In the genomic region with DNA sequence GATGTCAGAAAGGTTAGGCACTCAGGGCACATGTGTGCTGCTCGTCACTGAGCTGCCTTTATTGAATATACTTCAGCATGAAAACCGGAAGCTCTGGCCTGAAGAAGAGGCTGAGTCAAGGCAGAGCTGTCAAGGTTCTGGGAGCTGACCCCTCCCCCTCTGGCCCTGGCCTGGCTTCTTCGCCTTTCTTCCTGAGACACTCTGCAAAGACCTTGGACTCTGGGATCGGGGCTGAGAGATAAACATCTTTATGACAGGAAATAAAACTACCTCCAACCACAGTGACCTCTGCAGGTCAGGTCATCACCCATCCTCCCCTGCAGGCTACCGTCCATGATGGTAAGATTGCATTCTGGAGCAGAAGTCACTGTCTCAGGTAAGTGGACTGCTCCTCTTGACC, we compare ENCODE assay signal across 19 mouse cellular contexts. TPM values are rescaled to one million over a fixed set of nuclear protein-coding genes. Genes with fewer than 3 reads are reported as not detected.
A peak's percentile ranks its signal among the peaks of the same experiment; 100 is the strongest.
DNase-seq lines count a peak whose midpoint lies in the region; ATAC-seq lines count a peak whose summit lies in the region.
"Had no signal": no experiment of that assay in that cellular context is flagged by ENCODE, and none has a peak within 500 bp of the region (broad histone marks: within the 10 kb centered on the region; RNA-seq: fewer than 3 reads in every experiment).

No protein-coding gene starts in this region.

- no peaks in the 10 kb centered on the region for H3K27me3 ChIP-seq in hindbrain, embryonic 14.5 days (ENCODE audit: control insufficient read depth, insufficient read depth, low read length)
- H3K27me3 ChIP-seq: embryonic facial prominence, embryonic 15.5 days; limb, embryonic 13.5 days had no signal

- H3K9ac ChIP-seq in hindbrain, embryonic 14.5 days = no peak overlapping the region
- H3K9ac ChIP-seq: embryonic facial prominence, embryonic 15.5 days; limb, embryonic 13.5 days; liver, embryonic 13.5 days; lung, embryonic 14.5 days had no signal

- peak; percentile 18 to 65 for DNase-seq in adrenal gland, adult (ENCODE audit: inconsistent age in 2 of 2, low spot score in 1 of 2)
- DNase-seq in adrenal gland, postnatal 4 days (ENCODE audit: low spot score in 2 of 2) = no peak
- peak; percentile 59 for DNase-seq in MN1 (ENCODE audit: low spot score)
- peak; percentile 37 to 55 for DNase-seq in adrenal gland, postnatal 36 days
- no peak for DNase-seq in layer of hippocampus, adult 9-10 months (ENCODE audit: low spot score)
- no peak for DNase-seq in natural killer cell, adult 2 months (ENCODE audit: low spot score in 2 of 2)
- DNase-seq in hindbrain, embryonic 14.5 days (ENCODE audit: low spot score) = no peak
- DNase-seq: cerebellum, adult 2 months; heart, adult 18-20 months; heart, postnatal 36 days; liver, embryonic 13.5 days; lung, embryonic 14.5 days; lung, postnatal 36 days; thymus, postnatal 14 days had no signal

- ATAC-seq in monocyte, adult 5-6 weeks (replicated peaks; ENCODE audit: insufficient number of reproducible peaks, low FRiP score, low TSS enrichment, poor library complexity, severe bottlenecking) = 0 out of 2 replicates have a peak, but pooled peaks have one; percentile 27
- no peak for ATAC-seq in hindbrain, embryonic 14.5 days (ENCODE audit: low FRiP score)
- ATAC-seq: hindbrain, embryonic 16.5 days had no signal

- H3K27ac ChIP-seq in hindbrain, embryonic 14.5 days = no peak overlapping the region
- H3K27ac ChIP-seq: embryonic facial prominence, embryonic 15.5 days; limb, embryonic 13.5 days; liver, embryonic 13.5 days; midbrain, embryonic 10.5 days had no signal

- H3K4me1 ChIP-seq in hindbrain, embryonic 14.5 days (replicated peaks; ENCODE audit: control insufficient read depth, insufficient read depth, low read length) = no peaks in the 10 kb centered on the region
- H3K4me1 ChIP-seq: embryonic facial prominence, embryonic 15.5 days; limb, embryonic 13.5 days; liver, embryonic 13.5 days had no signal

- WGBS in hindbrain, embryonic 14.5 days = 66% methylated on average over 5 of the region's 5 CpGs

- no peak overlapping the region for H3K4me3 ChIP-seq in hindbrain, embryonic 14.5 days (replicated peaks; ENCODE audit: low read length)
- H3K4me3 ChIP-seq: embryonic facial prominence, embryonic 15.5 days; limb, embryonic 13.5 days; liver, embryonic 13.5 days; midbrain, embryonic 10.5 days had no signal

- H3K36me3 ChIP-seq in hindbrain, embryonic 14.5 days (replicated peaks; ENCODE audit: control insufficient read depth, insufficient read depth) = no peaks in the 10 kb centered on the region
- H3K36me3 ChIP-seq: embryonic facial prominence, embryonic 15.5 days; limb, embryonic 13.5 days; liver, embryonic 13.5 days; midbrain, embryonic 10.5 days had no signal

- no peak overlapping the region for H3K4me2 ChIP-seq in hindbrain, embryonic 14.5 days (replicated peaks)
- H3K4me2 ChIP-seq: embryonic facial prominence, embryonic 15.5 days; limb, embryonic 13.5 days; liver, embryonic 13.5 days; lung, embryonic 14.5 days had no signal

- H3K9me3 ChIP-seq in hindbrain, embryonic 14.5 days (ENCODE audit: control insufficient read depth, low read length) = no peaks in the 10 kb centered on the region
- H3K9me3 ChIP-seq: embryonic facial prominence, embryonic 15.5 days; liver, embryonic 13.5 days; midbrain, embryonic 10.5 days had no signal

RNA-seq across cellular contexts. Expression of a gene that starts 33.8 kb away (rescaled TPM):
- total RNA-seq in adrenal gland, postnatal 4 days (2021) = 100 to 1,000 TPM; 237 to 244 TPM
- 100 to 1,000 TPM; 276 to 279 TPM for total RNA-seq in adrenal gland, postnatal 36 days (2021)
- 116 to 132 TPM (median 127 TPM) in 3 replicates for total RNA-seq in monocyte, adult 5-6 weeks (2017)
- 210 and 221 TPM in 2 replicates for polyA plus RNA-seq in hindbrain, embryonic 14.5 days (2014; fragmentation: Nextera tagmentation; extraction: Ambion mirVana)

RNA-seq across cellular contexts. Expression of a gene that starts 34.3 kb away (rescaled TPM):
- total RNA-seq in adrenal gland, postnatal 4 days (2021) = under 1 TPM; 0.65 to 0.76 TPM
- total RNA-seq in adrenal gland, postnatal 36 days (2021) = under 1 TPM; 0.26 to 0.43 TPM
- not detected in 3 replicates for total RNA-seq in monocyte, adult 5-6 weeks (2017)
- polyA plus RNA-seq in hindbrain, embryonic 14.5 days (2014; fragmentation: Nextera tagmentation; extraction: Ambion mirVana) = 0.09 and 0.41 TPM in 2 replicates

RNA-seq across cellular contexts. Expression of a gene that starts 40.7 kb away (rescaled TPM):
- total RNA-seq in adrenal gland, postnatal 4 days (2021) = 10 to 100 TPM; 18.1 to 20.3 TPM
- 1 to 10 TPM; 5.7 to 5.9 TPM for total RNA-seq in adrenal gland, postnatal 36 days (2021)
- 30.9 to 49.8 TPM (median 34.4 TPM) in 3 replicates for total RNA-seq in monocyte, adult 5-6 weeks (2017)
- 5.7 and 6.2 TPM in 2 replicates for polyA plus RNA-seq in hindbrain, embryonic 14.5 days (2014; fragmentation: Nextera tagmentation; extraction: Ambion mirVana)

Comparison
In these comparisons a context has a peak if more than half of its experiments do, and no peak if none do; other contexts are left out.
1. DNase-seq: peak in adrenal gland, adult (2 of 2), MN1 (single experiment) and adrenal gland, postnatal 36 days (2 of 2); none in adrenal gland, postnatal 4 days (0 of 2), layer of hippocampus, adult 9-10 months (single experiment), natural killer cell, adult 2 months (0 of 2) and hindbrain, embryonic 14.5 days (single experiment).